Mouse (Mus musculus) olfactory bulb, adult 2 months (tissue): ENCODE measurements at regions not wholly inside any gene's neighbourhood (a gene's known extent, or its start where the extent isn't known, plus 50 kb on each side); places are given as distances from the start of the nearest gene placed in this dataset.
"Not testable (repeated sequence)": the region's sequence is repeated elsewhere in the genome, so short reads cannot be mapped to it uniquely, and the experiment has no call there.

Experiments used
- H3K27ac ChIP-seq: fragments of 200-500 bp; 2 replicates; pipeline ENCODE4 v1.5.1; 2012; ENCODE audit warnings: low read depth, low read length; ENCODE audit not compliant: insufficient read depth
- H3K4me1 ChIP-seq: fragments of 200-500 bp; 2 replicates; pipeline ENCODE4 v1.6.1; 2012; ENCODE audit warnings: low read length; ENCODE audit not compliant: control insufficient read depth, insufficient read depth
- H3K4me3 ChIP-seq: fragments of 200-500 bp; 2 replicates; pipeline ENCODE4 v1.5.1; 2012; ENCODE audit warnings: mild to moderate bottlenecking, low read depth, low read length, moderate library complexity; ENCODE audit not compliant: insufficient read depth
- CTCF ChIP-seq: fragments of 200-500 bp; IDR thresholded peaks from 2 replicates; pipeline ENCODE4 v1.5.1; 2012; ENCODE audit warnings: low read depth, mild to moderate bottlenecking, low read length, moderate library complexity; ENCODE audit not compliant: insufficient read depth
- POLR2A ChIP-seq: fragments of 200-500 bp; IDR thresholded peaks from 2 replicates; pipeline ENCODE4 v1.6.1; 2012; ENCODE audit warnings: mild to moderate bottlenecking, low read depth, low read length, moderate library complexity; ENCODE audit not compliant: insufficient read depth
- WGBS: fragments of 180-500 bp; shearing (Covaris S2); methylation state at CpG from one replicate; pipeline ENCODE4 v1.1.7; 2018; 5-methylcytosine and 5-hydroxymethylcytosine counted together

GRCm38 (mm10) chr3:117169740-117170139, 190.9 kb downstream of the Plppr4 start:
- Histone ChIP-seq H3K4me3 (no peak overlapping the region), H3K4me1 (no peaks in the 10 kb centered on the region), H3K27ac (no peak overlapping the region)
- TF ChIP-seq POLR2A (no peak), CTCF (no peak)
- 62% methylated on average over 2 of the region's 2 CpGs for WGBS

GRCm38 (mm10) chr3:117163046-117163445, 194.3 kb upstream of the Palmd start:
- WGBS = 51% methylated on average over 1 of the region's 1 CpGs

GRCm38 (mm10) chr3:117160689-117161088, 191.9 kb upstream of the Palmd start:
- H3K4me3 ChIP-seq, H3K27ac ChIP-seq, H3K4me1 ChIP-seq: not testable (repeated sequence)
- WGBS = 96% methylated on average over 3 of the region's 3 CpGs

More at GRCm38 (mm10) chr3:117163046-117163445, 194.3 kb upstream of the Palmd start:
- Histone ChIP-seq H3K4me1 (no peaks in the 10 kb centered on the region), H3K27ac (no peak overlapping the region), H3K4me3 (no peak overlapping the region)
- TF ChIP-seq POLR2A = no peak
- TF ChIP-seq CTCF = no peak

GRCm38 (mm10) chr3:117155274-117155673, 186.5 kb upstream of the Palmd start:
- Histone ChIP-seq H3K4me1 (no peaks in the 10 kb centered on the region), H3K27ac (no peak overlapping the region), H3K4me3 (no peak overlapping the region)
- WGBS = 78% methylated on average over 6 of the region's 6 CpGs
- TF ChIP-seq CTCF (no peak), POLR2A (no peak)

- peak overlapping the region; percentile 69 for H3K27ac ChIP-seq
- TF ChIP-seq POLR2A = no peak
- TF ChIP-seq CTCF = no peak
- H3K4me1 ChIP-seq = no peaks in the 10 kb centered on the region
- 15% methylated on average over 2 of the region's 2 CpGs for WGBS
- H3K4me3 ChIP-seq = no peak overlapping the region
Measured at GRCm38 (mm10) chr3:117153011-117153473, 184.3 kb upstream of the Palmd start.

- Histone ChIP-seq H3K4me3 (no peak overlapping the region), H3K27ac (no peak overlapping the region), H3K4me1 (no peaks in the 10 kb centered on the region)
- WGBS = 91% methylated on average over 8 of the region's 8 CpGs
- TF ChIP-seq POLR2A (no peak), CTCF (no peak)
Measured at GRCm38 (mm10) chr3:117152414-117152813, 183.6 kb upstream of the Palmd start.

GRCm38 (mm10) chr3:117147414-117147813, 178.6 kb upstream of the Palmd start:
- Histone ChIP-seq H3K4me1 (no peaks in the 10 kb centered on the region), H3K27ac (no peak overlapping the region), H3K4me3 (no peak overlapping the region)
- WGBS = 90% methylated on average over 2 of the region's 2 CpGs
- TF ChIP-seq CTCF (no peak), POLR2A (no peak)

- TF ChIP-seq CTCF (no peak), POLR2A (no peak)
- H3K4me3 ChIP-seq = no peak overlapping the region
- no peaks in the 10 kb centered on the region for H3K4me1 ChIP-seq
- WGBS = 73% methylated on average over 2 of the region's 2 CpGs
- no peak overlapping the region for H3K27ac ChIP-seq
Measured at GRCm38 (mm10) chr3:117139835-117140234, 171.0 kb upstream of the Palmd start.

GRCm38 (mm10) chr3:117138720-117139119, 169.9 kb upstream of the Palmd start:
- no peak for TF ChIP-seq CTCF
- TF ChIP-seq POLR2A = no peak
- H3K4me1 ChIP-seq = no peaks in the 10 kb centered on the region
- H3K27ac ChIP-seq = no peak overlapping the region
- 71% methylated on average over 7 of the region's 7 CpGs for WGBS
- no peak overlapping the region for H3K4me3 ChIP-seq

- WGBS = 73% methylated on average over 4 of the region's 4 CpGs
- H3K4me1 ChIP-seq = no peaks in the 10 kb centered on the region
- TF ChIP-seq CTCF (no peak), POLR2A (no peak)
Measured at GRCm38 (mm10) chr3:117132897-117133296, 164.1 kb upstream of the Palmd start.

More at GRCm38 (mm10) chr3:117132897-117133296, 164.1 kb upstream of the Palmd start:
- Histone ChIP-seq H3K4me3 (no peak overlapping the region), H3K27ac (no peak overlapping the region)
